Mouse (Mus musculus) c-Kit-negative CD71-positive TER-119-positive erythroid progenitor cells, embryonic 14.5 days (primary cell): ENCODE measurements around the gene Gdap1l1.
A peak's percentile ranks its signal among the peaks of the same experiment; 100 is the strongest.
"Not testable (repeated sequence)": the region's sequence is repeated elsewhere in the genome, so short reads cannot be mapped to it uniquely, and the experiment has no call there.

ENCODE experiments used
- DNase-seq: peaks from one replicate; pipeline ENCODE4 v3.0.0-alpha.2; 2013; ENCODE audit warnings: low read depth, low spot score

The Gdap1l1 gene

DNA sequence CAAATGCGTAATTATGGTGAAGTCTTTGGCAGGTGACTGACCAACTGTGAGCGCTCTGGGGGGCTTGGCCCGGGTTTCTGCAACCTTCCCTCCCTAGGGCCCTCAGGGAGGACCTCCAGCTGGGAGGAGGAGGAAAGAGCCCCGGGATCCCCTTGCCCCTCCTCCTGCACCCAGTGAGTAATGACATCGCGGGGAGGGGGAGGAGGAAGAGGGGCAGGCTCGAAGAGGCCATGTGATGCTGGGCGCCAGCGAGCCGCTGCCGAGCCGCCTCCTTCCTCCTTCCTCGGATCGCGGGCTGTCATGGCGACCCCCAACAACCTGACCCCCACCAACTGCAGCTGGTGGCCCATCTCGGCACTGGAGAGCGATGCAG, at the start of gene Gdap1l1:
TSS of gene Gdap1l1 (plus strand) at position 231 of the 373 bp plus-strand sequence.
- DNase-seq, result no peak

DNA sequence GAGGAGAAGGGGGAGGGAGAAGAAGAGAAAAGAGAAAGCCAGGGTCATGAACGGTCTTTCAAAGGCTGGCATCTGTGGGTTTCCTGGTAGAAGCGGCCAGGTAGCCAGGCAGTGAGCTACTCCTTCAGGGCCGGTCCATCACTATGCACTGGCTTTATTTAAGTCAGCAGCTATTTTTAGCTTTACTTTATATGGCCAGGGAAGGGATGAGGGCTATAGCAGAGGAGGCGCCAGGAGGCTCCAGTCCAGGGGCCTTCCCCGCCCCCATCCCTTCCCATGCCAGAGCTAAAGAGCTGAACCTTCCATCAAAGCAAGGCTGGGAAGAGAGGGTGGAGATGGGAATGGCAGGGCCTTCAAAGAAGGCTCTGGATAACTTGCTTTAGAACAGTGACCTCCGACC, 45.8 kb upstream of the Gdap1l1 start:
- DNase-seq, result no peak

DNA sequence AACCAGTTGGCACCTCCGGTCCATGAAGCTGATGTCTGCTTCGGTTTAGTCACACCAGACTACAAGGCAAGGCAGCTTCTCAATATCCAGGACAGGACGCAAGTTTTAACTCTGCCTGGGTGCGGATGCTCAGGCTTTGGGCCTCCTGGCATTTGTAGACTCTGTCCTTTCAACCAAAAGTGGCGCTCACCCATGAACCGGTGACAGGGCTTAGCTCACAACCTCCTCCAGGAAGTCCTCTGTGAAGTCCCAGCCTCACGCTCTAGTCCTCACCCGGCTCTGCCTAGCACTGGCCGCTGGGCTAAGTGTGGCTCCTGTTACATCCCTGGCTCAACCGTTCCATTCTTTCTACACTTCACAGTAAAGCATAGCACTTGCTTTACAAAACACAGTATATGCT, 45.0 kb upstream of the Gdap1l1 start:
- DNase-seq, result no peak

DNA sequence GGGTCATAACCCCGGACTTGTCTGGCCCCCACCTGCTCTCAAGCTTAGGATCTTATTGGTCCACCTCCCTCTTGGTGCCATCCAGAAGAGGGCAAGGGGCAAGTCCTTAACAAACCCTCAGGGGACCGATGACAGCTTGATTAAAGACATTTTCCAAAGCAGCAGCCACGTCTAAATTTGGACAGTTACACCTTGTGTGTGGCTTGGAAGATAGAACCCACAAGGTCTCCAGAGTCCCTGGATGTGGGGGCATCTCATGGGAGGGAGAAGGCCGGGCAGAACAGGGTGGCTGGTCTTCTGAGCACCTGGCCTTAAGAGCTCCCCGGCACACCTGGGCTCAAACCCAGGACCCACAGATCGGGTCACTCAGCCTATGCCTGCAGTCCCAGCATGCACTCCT, 44.3 kb upstream of the Gdap1l1 start:
- DNase-seq, result no peak

DNA sequence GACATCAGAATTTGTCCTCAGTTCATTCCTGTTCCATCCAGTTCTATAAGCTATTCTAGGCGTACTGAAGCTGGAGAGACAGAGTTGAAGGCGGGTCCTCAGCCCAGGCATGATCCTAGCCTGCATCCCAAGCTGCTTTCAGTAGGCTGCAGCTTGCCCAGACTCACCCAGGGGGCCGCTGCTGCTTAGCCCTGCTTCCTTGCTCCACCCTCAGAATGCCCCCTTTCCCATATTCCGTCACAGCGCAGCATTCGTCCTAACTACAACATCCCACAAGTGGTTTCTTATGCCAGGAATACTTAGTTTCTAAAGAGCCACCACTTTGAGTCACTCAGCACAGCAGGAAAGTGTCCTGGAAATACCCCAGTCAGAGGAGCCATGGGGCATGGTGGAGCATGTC, 43.3 kb upstream of the Gdap1l1 start:
- no peak for DNase-seq

DNA sequence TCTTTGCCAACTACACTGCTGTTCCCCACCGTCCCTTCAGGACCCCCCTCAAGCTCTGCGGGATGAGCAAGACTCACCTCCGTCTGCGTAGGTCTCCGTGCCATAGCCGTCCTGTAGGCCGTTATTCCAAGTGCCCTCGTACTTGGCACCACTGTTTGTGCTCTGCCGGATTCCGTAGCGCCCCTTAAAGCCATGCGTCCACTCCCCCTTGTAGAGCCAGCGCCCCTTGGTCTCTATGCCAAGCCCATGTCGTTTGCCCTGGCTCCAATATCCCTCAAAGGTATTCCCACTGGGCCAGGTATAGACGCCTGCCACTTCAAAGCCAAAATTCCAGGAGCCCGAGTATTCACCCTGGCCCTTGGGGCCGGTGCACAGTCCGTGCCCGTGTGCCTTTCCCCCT, 41.2 kb upstream of the Gdap1l1 start:
- no peak for DNase-seq

DNA sequence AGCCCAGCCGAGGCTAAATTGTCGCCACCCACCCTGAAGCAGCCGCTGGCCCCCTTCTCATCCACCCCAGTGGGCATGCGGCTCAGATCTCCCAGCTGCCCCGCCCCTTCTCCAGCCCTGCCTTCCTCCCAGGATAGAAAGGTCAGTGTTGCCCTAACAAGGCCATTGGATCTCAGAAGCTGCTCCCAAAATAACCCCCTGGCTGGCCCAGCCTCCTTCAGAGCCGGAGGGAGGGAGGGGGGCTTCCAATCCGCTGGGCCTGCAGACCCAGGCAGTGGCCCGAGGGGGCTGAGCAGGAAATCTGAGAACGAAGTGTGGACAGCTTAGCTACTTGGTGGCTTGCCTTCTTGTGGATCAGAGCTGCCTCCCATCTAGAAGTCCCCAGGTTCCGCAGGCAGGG, 40.4 kb upstream of the Gdap1l1 start, which contains the start of gene Jph2:
TSS of gene Jph2 (minus strand) at position 89 of the 400 bp plus-strand sequence.
- DNase-seq, result no peak

DNA sequence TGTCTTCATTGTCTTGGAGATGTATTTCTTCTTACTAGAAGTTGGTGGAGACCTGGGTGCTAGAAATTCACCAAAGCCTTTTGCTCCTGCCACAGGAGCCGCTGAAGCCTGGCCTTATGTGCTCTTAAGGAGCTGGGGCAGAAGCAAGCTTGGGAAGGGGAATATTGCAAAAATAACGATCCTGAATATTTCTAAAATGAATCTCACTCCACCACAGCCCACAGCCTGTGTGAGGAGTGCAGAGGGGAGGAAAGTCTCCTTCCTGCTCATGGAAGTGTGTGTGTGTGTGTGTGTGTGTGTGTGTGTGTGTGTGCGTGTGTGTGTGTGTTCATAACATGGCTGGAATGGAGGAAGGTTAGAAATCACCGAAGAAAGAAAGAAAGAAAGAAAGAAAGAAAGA, 39.5 kb upstream of the Gdap1l1 start:
- no peak for DNase-seq

DNA sequence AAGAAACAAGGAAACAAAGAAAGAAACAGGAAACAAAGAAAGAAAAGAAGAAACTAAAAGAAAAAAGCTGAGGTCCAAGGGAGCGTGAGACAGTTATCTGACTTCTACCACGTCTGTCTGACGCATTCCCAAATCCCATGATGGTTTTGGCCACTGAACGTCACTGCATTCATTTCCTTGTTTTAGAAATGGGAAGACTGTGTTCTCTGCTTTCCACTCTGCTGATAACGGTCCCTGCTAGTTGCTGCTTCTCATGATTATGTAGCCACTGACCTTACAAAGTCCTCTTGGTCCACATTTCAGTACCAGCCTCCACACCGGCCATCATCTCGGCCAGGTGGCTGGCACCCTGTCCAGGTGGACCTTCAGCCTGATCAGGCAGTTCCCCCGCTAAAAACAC, 39.1 kb upstream of the Gdap1l1 start:
- no peak for DNase-seq

DNA sequence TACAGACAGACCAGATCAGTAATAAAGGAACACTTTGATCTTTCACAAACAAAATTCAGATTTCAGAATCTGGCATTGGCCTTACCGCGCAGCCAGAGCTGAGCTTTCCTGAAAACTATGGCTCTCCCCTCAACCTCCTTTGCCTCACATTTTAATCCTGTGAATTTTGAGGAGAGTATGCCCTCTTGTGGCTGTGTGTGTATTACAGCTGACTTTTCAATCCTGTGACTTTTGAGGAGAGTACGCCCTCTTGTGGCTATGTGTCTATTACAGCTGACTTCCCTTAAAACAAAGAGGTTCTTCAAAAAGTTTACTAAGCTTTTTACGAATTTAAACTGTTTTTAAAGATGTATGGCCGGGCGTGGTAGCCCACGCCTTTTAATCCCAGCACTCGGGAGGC, 37.1 kb upstream of the Gdap1l1 start:
- DNase-seq, result peak; percentile 80

DNA sequence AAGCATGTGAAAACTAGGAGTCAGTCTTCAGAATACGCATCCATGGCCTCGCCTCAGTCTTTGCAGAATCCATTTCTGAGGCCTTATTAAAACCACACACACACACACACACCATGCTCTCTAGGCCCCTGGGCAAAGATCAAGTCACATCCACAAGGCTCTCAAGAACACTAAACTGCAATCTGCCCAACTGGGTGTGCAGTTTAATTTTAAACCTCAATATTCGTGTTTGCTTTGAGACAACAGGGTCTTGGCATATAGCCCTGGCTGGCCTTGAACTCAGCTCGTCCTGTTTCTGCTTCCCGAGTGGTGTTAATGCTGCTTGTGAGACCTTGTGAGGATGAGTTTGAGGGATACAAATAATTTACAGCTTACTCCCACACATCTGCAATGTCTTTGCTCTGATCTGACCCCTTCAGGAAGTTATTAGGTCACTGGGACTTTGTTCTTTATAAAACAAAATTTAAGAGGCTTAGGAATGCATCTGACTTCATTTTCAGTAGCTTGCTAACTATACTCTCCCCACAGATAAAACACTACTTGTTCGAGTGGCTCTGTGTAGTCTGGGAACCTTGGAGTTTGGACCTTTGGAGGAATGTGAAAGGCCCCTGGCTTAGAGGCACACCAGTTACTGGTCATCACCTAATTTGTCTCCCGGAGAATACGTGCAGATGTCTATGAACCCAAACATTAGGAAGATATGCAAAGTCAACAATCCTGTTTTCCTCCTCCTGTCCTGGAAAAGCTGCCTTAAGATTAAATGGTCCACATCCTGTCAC, 34.0 kb upstream of the Gdap1l1 start:
- no peak for DNase-seq

DNA sequence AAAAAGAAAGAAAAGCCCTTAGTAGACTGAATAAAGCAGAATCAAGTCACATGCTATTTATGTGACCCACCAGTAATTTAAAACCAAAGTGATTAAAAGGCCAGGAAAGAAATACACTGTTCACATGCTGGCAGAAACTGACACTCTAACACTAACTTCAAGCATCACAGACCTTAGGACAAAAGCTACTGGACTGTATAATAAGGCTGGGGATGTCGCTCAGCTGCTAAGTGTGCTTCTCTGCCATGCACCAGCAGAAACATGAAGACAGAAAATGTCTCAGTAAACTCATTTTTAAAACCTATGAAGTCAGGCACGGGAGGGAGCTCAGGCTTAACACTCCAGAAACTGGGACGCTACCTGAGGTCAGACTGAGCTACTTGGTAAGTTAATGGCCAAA, 28.1 kb upstream of the Gdap1l1 start:
- no peak for DNase-seq

DNA sequence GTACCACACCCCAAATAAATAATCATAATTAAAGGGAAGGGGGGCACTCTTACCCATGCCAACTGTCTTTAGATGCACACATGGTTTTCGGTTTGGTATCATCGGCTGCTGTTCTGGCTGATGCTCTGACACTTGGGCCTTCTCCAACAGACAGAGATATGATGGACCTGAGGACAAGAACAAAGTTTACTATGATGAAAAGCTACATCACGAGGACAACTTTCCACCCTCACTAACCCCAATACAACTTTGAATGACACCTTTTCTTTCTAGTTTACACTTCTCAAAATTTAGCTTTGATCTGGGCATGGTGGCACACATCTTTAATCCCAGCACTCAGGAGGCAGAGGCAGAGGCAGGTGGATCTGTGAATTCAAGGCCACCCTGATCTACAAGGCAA, 26.9 kb upstream of the Gdap1l1 start:
- not testable (repeated sequence) for DNase-seq

DNA sequence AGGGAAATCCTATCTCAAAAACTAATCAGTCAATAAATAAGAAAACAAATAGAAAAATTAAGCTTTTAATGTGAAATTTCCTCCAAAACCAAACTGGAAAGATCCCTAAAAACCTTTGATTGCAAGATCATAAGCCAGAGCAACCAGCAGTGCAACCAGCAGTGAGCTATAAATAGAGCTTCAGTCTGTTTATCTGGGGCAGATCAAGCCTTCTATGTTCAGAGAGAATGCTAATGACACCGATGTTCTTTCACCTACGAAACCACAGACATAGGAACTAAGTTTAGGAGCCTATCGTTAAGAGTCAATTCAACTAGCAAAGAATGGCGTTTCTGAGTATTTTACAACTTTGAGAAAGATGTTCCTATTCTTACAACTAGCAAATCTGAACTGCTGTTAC, 26.4 kb upstream of the Gdap1l1 start:
- no peak for DNase-seq

DNA sequence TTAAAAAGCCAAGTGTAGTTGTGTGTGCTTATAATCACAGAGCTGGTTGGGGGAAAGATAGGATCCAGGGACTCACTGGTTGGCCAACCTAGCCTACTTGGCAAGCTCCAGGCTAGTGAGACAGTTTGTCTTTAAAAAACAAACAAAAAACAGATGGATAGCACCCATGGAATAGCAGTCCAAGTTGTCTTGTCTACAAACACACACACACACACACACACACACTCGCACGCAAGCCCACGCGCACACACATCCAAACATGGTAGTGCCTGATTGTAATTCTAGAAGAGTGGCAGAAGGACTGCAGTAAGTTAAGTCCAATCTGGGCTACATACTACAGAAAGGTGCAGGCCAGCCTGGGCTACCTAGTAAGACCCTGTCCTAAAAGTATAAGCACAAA, 25.9 kb upstream of the Gdap1l1 start:
- DNase-seq, result no peak

DNA sequence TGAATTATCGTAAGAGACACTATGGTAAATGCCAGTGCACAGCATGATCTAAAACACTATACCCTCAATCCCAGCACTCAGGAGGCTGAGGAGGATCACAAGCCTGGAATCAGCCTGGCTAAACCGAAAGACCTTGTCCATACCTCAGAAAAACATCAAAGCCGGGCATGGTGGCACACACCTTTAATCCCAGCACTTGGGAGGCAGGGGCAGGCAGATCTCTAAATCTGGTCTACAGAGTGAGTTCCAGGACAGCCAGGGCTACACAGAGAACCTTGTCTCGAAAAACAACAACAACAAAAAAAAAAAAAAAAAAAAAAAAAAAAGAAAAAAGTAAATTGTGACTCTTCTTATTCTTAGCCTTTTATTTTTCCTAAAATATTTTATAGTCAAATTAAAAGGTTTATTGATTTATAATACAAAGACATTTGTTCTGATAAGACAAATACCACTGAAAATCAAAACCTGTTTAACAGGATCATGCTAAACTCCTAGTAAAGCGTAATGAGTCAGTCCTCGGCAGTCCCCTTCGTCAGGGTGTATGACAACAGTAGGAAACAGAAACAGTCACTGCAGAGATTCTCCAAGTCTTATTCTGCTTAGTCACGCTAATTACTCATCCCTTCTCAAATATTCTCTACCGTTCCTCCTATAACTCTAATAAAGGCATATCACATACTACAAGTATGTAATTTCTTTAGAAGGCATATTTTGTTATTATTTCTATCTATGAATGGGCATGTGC, 25.3 kb upstream of the Gdap1l1 start:
- no peak for DNase-seq

DNA sequence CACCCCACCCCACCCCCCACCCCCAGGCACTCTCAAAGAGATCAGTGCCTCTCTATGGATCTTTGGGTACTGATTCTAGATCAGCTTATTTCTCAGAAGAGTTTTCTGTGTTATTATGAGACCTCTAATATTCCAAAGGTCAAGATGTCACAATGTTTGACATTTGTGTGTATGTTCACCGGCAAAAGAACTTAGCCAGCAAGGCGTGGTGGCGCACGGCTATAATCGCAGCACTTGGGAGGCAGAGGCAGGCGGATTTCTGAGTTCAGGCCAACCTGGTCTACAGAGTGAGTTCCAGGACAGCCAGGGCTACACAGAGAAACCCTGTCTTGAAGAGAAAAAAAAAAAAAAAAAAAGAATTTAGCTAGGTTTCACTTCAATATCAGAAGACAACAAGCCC, 21.2 kb upstream of the Gdap1l1 start:
- DNase-seq, result no peak

DNA sequence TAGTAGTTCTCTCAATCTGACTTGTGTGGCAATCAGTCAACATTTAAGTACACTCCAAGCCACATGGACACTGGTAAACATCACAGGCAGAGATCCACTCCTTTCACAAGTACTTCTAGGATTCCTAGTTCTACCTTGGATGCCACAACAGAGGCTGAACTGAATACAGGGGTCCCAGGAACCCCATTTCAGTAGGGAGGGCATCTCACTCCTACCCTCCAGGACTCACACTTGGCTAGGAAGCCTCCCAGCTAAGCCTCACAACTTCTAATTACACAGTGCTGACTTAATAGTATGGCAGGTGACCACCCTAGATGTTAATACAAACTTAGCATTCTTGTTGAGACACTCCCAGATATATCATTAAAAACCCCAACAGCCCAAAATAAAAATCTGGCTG, 20.4 kb upstream of the Gdap1l1 start:
- no peak for DNase-seq

DNA sequence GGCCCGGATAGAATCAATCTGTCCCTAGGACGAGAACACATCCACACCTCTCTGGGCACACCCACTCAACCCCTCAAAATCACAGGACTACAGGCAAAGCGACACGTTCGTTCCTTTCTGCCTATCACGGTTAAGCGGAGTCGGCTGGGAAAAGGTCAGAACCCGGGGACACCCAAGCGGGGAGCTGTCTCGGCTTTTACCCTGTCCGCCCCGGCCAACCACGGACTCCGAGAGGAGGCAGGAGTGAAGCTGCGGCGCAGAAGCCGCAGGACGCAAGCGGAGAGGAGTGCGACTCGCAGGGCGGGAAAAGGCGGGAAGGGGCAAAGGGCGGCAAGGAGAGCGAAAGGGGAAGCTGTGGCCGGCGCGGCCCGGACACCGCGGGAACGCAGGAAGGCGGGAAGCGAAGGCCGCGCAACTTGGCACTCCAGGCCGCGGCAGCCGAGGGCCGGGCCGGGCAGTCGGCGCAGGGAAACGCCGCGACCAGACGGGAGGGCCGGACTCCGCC, 19.4 kb upstream of the Gdap1l1 start:
- peak; percentile 44 for DNase-seq

DNA sequence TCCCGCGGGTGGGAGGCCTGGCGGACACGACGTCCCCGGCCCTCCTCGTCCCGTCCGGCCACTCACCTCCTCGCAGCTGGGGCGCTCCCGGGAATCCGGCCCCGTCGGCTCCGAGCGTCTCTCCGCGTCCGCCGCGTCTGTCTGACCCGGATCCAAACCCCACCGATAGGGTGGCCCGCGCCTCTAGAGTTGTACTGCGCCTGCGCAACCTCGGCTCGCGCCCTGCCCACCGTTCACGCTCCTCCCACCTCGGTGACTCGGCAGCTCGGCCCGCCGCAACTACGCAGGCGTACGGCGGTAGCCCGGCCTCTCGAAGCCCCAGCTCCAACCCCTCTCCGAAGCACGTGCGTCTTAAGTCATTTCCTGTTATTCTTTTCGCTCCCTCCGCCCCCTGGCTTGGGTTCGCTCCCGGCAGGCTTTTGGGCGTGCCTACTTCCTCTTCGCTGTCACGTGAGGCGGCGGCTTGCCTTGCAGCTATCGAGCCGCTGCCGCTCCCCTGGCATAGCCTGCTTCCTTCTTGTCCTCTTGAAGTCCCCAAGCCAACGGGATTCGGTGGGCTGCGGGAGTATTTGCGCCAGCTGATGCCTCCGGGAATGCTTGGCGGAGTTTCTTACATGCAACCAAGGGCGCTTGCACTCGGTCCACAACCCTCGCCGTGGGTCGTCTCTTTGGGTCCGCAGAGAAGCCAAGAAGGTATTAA, 18.8 kb upstream of the Gdap1l1 start:
- DNase-seq, result peak; percentile 96

DNA sequence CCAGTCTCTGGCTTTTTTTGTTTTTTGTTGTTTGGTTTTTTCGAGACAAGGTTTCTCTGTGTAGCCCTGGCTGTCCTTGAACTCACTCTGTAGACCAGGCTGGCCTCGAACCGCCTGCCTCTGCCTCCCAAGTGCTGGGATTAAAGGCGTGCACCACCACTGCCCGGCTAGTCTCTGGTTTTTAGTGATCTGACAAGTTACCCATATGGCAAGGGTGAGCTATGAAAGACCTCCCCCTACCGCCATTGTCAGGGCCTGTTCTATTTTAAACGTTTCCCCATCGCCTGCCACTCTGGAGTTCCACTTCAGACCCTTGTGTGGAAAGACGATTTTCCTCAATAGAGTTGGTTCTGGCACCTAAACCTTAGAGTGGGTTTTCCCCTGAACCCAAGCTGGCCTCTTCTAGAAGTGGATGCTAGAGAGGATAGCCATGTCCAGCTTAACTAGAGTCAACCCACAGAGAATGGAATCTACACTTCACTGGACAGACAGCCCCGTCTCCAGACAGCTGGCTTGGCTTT, 17.9 kb upstream of the Gdap1l1 start:
- DNase-seq, result no peak
